Mouse (Mus musculus): ENCODE data around the gene Zscan25. TPM values are rescaled to one million over a fixed set of nuclear protein-coding genes. Genes with fewer than 3 reads are reported as not detected.
"Not testable (repeated sequence)": the region's sequence is repeated elsewhere in the genome, so short reads cannot be mapped to it uniquely, and the experiment has no call there.

The Zscan25 gene
- 0.43 and 0.63 TPM in 2 replicates for polyA plus RNA-seq (2015; fragmentation: Nextera tagmentation; extraction: Ambion mirVana)

- Histone ChIP-seq H3K27me3 (no peaks in the 10 kb centered on the region), H3K27ac (replicated peaks) (peak within 1 kb of the TSS; percentile 90), H3K4me2 (peak within 1 kb of the TSS; percentile 89), H3K9ac (peak within 1 kb of the TSS; percentile 97), H3K9me3 (no peaks in the 10 kb centered on the region), H3K36me3 (peaks cover 21% of the 10 kb centered on the region), H3K4me3 (peak within 1 kb of the TSS; percentile 94), H3K4me1 (replicated peaks) (peaks cover 15% of the 10 kb centered on the region)
- peak; percentile 98 for ATAC-seq (ENCODE audit: low FRiP score, low read depth)
- under 1% methylated on average over 49 of the region's 50 CpGs for WGBS
These were observed at the start of gene Zscan25 for GRCm38 (mm10) chr5:145280371-145281143. Gene Zscan25, plus strand, starts transcription at chr5:145280500.

- Histone ChIP-seq H3K9ac (peak overlapping the region; percentile 96), H3K9me3 (no peaks in the 10 kb centered on the region)
- 87% methylated on average over 4 of the region's 4 CpGs for WGBS
These were observed 49.7 kb upstream of the Zscan25 start for GRCm38 (mm10) chr5:145230641-145231040.

GRCm38 (mm10) chr5:145231367-145231871, 48.9 kb upstream of the Zscan25 start, which contains the start of gene Zfp655:
Gene Zfp655, plus strand, starts transcription at chr5:145231715.
- peaks cover 21% of the 10 kb centered on the region for H3K4me1 ChIP-seq (replicated peaks)
- peak within 1 kb of the TSS; percentile 96 for H3K9ac ChIP-seq
- H3K4me2 ChIP-seq = peak within 1 kb of the TSS; percentile 83
- WGBS = under 1% methylated on average over 42 of the region's 42 CpGs
- no peaks in the 10 kb centered on the region for H3K27me3 ChIP-seq
- H3K27ac ChIP-seq (replicated peaks) = peak within 1 kb of the TSS; percentile 92
- H3K36me3 ChIP-seq = peaks cover 24% of the 10 kb centered on the region
- H3K4me3 ChIP-seq = peak within 1 kb of the TSS; percentile 84
- H3K9me3 ChIP-seq = no peaks in the 10 kb centered on the region
- ATAC-seq (ENCODE audit: low FRiP score, low read depth) = peak; percentile 96

More at GRCm38 (mm10) chr5:145230641-145231040, 49.7 kb upstream of the Zscan25 start:
- peak overlapping the region; percentile 83 for H3K4me2 ChIP-seq
- H3K4me1 ChIP-seq (replicated peaks) = peaks cover 21% of the 10 kb centered on the region
- peak overlapping the region; percentile 84 for H3K4me3 ChIP-seq
- no peak for ATAC-seq (ENCODE audit: low FRiP score, low read depth)
- peaks cover 20% of the 10 kb centered on the region for H3K36me3 ChIP-seq
- H3K27me3 ChIP-seq = no peaks in the 10 kb centered on the region
- H3K27ac ChIP-seq (replicated peaks) = peak overlapping the region; percentile 92

GRCm38 (mm10) chr5:145231893-145232411, 48.3 kb upstream of the Zscan25 start:
- Histone ChIP-seq H3K4me1 (replicated peaks) (peaks cover 21% of the 10 kb centered on the region), H3K4me2 (peak overlapping the region; percentile 83), H3K9ac (peak overlapping the region; percentile 96), H3K27me3 (no peaks in the 10 kb centered on the region), H3K9me3 (no peaks in the 10 kb centered on the region), H3K36me3 (peaks cover 28% of the 10 kb centered on the region), H3K4me3 (peak overlapping the region; percentile 84), H3K27ac (replicated peaks) (peak overlapping the region; percentile 92)
- no peak for ATAC-seq (ENCODE audit: low FRiP score, low read depth)
- under 1% methylated on average over 38 of the region's 49 CpGs for WGBS

- ATAC-seq (ENCODE audit: low FRiP score, low read depth) = no peak
- Histone ChIP-seq H3K36me3 (peaks cover 52% of the 10 kb centered on the region), H3K4me2 (no peak overlapping the region), H3K27ac (replicated peaks) (no peak overlapping the region), H3K4me1 (replicated peaks) (peaks cover 21% of the 10 kb centered on the region), H3K9me3 (no peaks in the 10 kb centered on the region), H3K9ac (no peak overlapping the region), H3K27me3 (no peaks in the 10 kb centered on the region), H3K4me3 (no peak overlapping the region)
These were observed 45.7 kb upstream of the Zscan25 start for GRCm38 (mm10) chr5:145234636-145235035.

- Histone ChIP-seq H3K4me1 (replicated peaks) (no peaks in the 10 kb centered on the region), H3K36me3 (peaks cover 41% of the 10 kb centered on the region), H3K9ac (no peak overlapping the region), H3K4me3 (no peak overlapping the region), H3K4me2 (no peak overlapping the region), H3K27ac (replicated peaks) (no peak overlapping the region), H3K27me3 (no peaks in the 10 kb centered on the region), H3K9me3 (no peaks in the 10 kb centered on the region)
- 92% methylated on average over 3 of the region's 3 CpGs for WGBS
- ATAC-seq (ENCODE audit: low FRiP score, low read depth) = no peak
These were observed 30.8 kb upstream of the Zscan25 start for GRCm38 (mm10) chr5:145249520-145249919.

GRCm38 (mm10) chr5:145273568-145273967, 6.7 kb upstream of the Zscan25 start:
- H3K9me3 ChIP-seq, H3K9ac ChIP-seq: not testable (repeated sequence)
- 85% methylated on average over 2 of the region's 2 CpGs for WGBS

GRCm38 (mm10) chr5:145279948-145280347, 352 bp upstream of the Zscan25 start:
- H3K27me3 ChIP-seq = no peaks in the 10 kb centered on the region
- H3K4me2 ChIP-seq = no peak overlapping the region
- peak overlapping the region; percentile 94 for H3K4me3 ChIP-seq
- H3K9ac ChIP-seq = no peak overlapping the region
- H3K4me1 ChIP-seq (replicated peaks) = peaks cover 15% of the 10 kb centered on the region
- H3K27ac ChIP-seq (replicated peaks) = no peak overlapping the region
- WGBS = 92% methylated on average over 2 of the region's 2 CpGs
- H3K9me3 ChIP-seq = no peaks in the 10 kb centered on the region
- peak; percentile 57 for ATAC-seq (ENCODE audit: low FRiP score, low read depth)
- peaks cover 15% of the 10 kb centered on the region for H3K36me3 ChIP-seq

More at GRCm38 (mm10) chr5:145273568-145273967, 6.7 kb upstream of the Zscan25 start:
- H3K27me3 ChIP-seq; H3K27ac ChIP-seq (replicated peaks); H3K4me3 ChIP-seq; ATAC-seq (ENCODE audit: low FRiP score, low read depth); H3K36me3 ChIP-seq; H3K4me1 ChIP-seq (replicated peaks); H3K4me2 ChIP-seq: not testable (repeated sequence)

- WGBS = 96% methylated on average over 5 of the region's 5 CpGs
- ATAC-seq (ENCODE audit: low FRiP score, low read depth) = no peak
- H3K4me3 ChIP-seq = no peak overlapping the region
- no peak overlapping the region for H3K9ac ChIP-seq
- no peaks in the 10 kb centered on the region for H3K9me3 ChIP-seq
- no peak overlapping the region for H3K4me2 ChIP-seq
- no peaks in the 10 kb centered on the region for H3K4me1 ChIP-seq (replicated peaks)
- H3K27ac ChIP-seq (replicated peaks) = no peak overlapping the region
- peaks cover 89% of the 10 kb centered on the region for H3K36me3 ChIP-seq
- no peaks in the 10 kb centered on the region for H3K27me3 ChIP-seq
These were observed 8.1 kb downstream of the Zscan25 start for GRCm38 (mm10) chr5:145288382-145288781.

- H3K4me1 ChIP-seq (replicated peaks) = no peaks in the 10 kb centered on the region
- peaks cover 84% of the 10 kb centered on the region for H3K36me3 ChIP-seq
- H3K27me3 ChIP-seq = no peaks in the 10 kb centered on the region
- no peak overlapping the region for H3K4me2 ChIP-seq
- H3K9ac ChIP-seq = no peak overlapping the region
- no peaks in the 10 kb centered on the region for H3K9me3 ChIP-seq
- no peak for ATAC-seq (ENCODE audit: low FRiP score, low read depth)
- H3K4me3 ChIP-seq = no peak overlapping the region
- H3K27ac ChIP-seq (replicated peaks) = no peak overlapping the region
- WGBS = 97% methylated on average over 16 of the region's 16 CpGs
These were observed 10.4 kb downstream of the Zscan25 start for GRCm38 (mm10) chr5:145290697-145291096.

GRCm38 (mm10) chr5:145292398-145292797, 12.1 kb downstream of the Zscan25 start:
- H3K27ac ChIP-seq (replicated peaks) = no peak overlapping the region
- H3K9me3 ChIP-seq = no peaks in the 10 kb centered on the region
- H3K27me3 ChIP-seq = no peaks in the 10 kb centered on the region
- no peak overlapping the region for H3K4me3 ChIP-seq
- H3K4me2 ChIP-seq = no peak overlapping the region
- H3K36me3 ChIP-seq = peaks cover 67% of the 10 kb centered on the region
- no peak for ATAC-seq (ENCODE audit: low FRiP score, low read depth)
- no peak overlapping the region for H3K9ac ChIP-seq
- no peaks in the 10 kb centered on the region for H3K4me1 ChIP-seq (replicated peaks)
- WGBS = 98% methylated on average over 6 of the region's 6 CpGs

- H3K9me3 ChIP-seq = no peaks in the 10 kb centered on the region
- H3K36me3 ChIP-seq = no peaks in the 10 kb centered on the region; the same call in 1 of the 2 replicates
- ATAC-seq (ENCODE audit: low FRiP score, low read depth) = no peak
- no peaks in the 10 kb centered on the region for H3K4me1 ChIP-seq (replicated peaks)
- H3K27ac ChIP-seq (replicated peaks) = no peak overlapping the region
- H3K27me3 ChIP-seq = no peaks in the 10 kb centered on the region
- no peak overlapping the region for H3K4me3 ChIP-seq
- no peak overlapping the region for H3K4me2 ChIP-seq
- no peak overlapping the region for H3K9ac ChIP-seq
These were observed 20.2 kb downstream of the Zscan25 start for GRCm38 (mm10) chr5:145300469-145300868.
